Mouse (Mus musculus) urinary bladder, postnatal 36 days (tissue): ENCODE data around the gene Igsf1.

Experiments
- DNase-seq, 2 experiments: peaks; one replicate each; pipeline ENCODE4 v3.0.0; 2022; ENCODE audit warnings: low spot score in 2 of 2, mixed read lengths in 1 of 2

Gene Igsf1

DNA sequence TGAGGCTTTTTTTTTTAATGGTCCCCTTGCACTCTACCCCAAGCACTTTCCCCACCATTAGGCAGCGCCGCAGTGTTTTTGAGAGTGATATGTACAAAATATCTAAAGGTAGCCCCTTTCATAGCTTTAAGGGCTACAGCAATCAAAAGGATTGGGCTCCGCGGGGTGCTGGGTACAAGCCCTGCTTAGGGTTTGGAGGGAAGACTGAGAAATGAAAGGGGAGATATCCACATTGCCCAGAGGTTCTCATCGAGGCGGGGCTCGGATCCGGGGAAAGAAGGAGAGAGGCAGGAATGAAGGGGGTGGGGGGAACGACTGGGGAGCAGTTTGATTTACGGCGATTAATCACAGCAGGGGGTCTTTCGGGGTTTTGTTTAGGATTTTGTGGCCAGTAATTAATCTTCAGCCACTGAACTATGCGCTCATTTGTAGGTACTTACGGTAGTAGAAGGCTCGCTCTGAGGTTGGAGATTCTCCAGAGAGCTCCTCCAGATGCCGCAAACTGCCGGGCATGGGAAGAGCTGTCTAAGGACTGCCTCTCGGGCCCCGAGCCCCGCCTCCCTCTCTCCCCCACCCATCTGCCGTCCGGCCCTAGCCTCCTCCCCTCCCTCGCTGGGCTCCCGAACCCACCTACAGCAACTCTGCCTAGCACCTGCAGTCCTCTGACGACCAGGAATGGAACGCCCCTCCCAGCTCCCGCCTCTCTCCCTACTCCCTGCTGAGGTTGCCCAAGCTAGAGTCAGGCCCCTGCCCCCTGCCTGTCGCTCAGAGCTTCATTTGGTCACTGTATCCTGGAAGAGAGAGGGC is at the start of gene Igsf1:
Gene Igsf1 (minus strand): TSS at position 537 of the 807 bp plus-strand sequence.
- no peak for DNase-seq

DNA sequence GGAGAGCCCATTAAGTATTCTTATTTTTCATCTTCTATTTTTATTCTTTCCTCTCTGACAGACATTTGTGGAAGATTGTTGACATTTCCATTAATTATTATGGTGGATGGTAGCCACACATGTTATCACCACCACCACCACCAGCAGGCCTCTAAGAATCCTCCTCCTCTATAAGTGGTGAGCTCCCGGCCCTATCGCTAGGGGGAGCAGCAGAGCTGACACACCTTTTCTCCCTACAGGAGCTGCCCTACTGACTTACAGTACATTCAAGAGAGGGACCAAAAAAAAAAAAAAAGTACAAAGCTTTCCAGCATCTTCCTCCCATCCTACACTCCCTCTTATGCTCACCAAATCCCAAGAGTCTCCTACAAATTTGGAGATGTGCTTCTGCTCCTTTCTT is 26.7 kb downstream of the Igsf1 start:
- DNase-seq: no peak

DNA sequence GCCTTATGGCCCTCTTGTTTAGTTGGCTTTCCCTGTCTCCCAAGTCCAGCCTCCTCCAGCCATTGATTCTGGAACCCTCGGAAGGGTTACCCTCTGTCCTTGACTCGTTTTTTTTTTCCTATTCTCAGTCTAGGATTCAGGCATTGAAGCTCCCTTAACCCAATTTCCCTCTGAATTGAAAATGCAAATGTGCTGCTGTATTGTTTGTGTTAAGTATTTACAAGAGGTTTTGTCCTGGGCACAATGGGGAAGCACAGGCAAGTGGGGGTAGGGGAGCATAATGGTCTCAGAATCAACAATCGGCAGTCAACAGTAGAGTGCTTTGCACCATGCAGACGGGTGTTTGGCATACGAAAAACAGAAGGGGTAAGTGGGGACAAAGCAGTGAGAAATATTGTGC is 52.4 kb downstream of the Igsf1 start:
- no peak for DNase-seq

DNA sequence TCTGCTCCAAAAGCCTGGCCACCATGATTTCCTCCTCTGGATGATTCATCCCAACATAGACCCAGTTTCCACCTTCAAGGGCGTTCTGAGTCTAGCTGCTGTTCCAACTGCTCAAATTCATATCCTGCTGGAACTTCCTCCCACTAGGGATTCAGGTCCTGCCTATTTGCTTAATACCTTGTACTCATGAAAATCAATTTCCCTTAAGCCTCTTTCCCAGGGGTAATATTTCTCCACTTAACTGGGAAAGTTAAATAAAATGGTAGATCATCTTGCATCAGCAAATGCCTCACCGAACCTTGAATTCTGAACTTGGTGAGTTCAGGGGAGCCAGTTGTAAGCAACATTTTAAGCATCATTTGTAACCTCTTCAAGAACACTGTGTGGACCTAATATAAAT is 62.6 kb downstream of the Igsf1 start, which contains the start of gene Olfr1321:
Gene Olfr1321 (minus strand): TSS at position 101 of the 400 bp plus-strand sequence.
- no peak for DNase-seq
